Mouse (Mus musculus) adrenal gland, adult 2 months (tissue): ENCODE measurements at regions not wholly inside any gene's neighbourhood (a gene's known extent, or its start where the extent isn't known, plus 50 kb on each side); places are given as distances from the start of the nearest gene placed in this dataset.

Source experiments
- DNase-seq: peaks from one replicate; pipeline ENCODE4 v3.0.0; 2021

DNA sequence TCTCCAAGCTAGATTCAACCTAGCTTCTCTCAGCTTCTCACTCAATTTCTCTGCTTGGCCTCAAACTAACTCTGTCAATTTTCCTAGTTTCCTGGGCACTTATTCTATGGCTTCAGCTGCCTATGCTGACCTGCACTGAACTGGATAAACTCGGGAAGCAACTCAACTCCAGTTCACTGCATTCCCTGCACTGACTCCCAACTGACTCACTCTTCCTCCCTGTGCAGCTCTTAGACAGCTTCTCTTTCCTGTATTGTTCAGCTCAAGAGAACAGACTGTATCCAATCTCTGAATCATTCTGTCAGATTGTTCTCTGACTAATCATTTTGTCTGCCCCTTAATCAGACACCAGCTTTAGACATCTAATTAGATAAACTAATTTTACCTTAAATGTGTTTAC, 581.4 kb upstream of the N6amt1 start:
- no peak for DNase-seq

DNA sequence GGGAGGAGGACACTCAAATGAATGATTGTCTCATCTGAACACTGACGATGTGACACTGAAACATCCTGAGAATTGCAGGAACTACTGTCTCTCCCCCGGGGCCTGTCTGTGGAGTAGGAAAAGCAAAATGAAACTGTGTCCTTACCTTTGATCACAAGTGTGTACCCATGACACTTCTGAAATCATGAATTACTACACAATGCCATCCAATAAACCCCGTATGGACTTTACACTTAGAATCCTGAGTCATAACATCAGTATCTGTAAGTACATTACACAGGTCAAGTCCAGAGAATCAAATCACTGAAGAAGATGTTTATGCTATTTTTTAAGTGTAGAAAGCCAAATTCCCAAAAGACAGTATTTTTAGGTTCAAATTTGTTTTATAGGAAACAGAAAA, 585.1 kb upstream of the N6amt1 start:
- DNase-seq = no peak

DNA sequence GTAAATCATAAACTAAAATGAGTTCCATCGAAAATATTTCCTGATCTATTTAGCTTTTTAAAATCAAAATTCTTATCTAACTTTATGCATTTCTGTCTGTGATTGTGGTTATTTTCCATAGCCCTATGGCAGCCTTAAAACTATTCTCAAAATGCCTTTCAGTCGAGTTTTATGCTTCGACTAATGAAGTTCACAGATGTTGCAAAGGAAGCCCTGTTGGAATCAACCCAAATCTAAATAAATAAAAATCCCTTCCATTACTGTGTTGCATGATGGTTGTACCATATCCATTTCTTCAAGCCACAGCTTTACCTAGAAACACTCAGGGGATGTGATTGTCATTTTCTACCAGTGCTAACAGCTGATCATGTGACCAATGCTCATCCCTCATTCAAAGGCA, 585.6 kb upstream of the N6amt1 start:
- DNase-seq = no peak

DNA sequence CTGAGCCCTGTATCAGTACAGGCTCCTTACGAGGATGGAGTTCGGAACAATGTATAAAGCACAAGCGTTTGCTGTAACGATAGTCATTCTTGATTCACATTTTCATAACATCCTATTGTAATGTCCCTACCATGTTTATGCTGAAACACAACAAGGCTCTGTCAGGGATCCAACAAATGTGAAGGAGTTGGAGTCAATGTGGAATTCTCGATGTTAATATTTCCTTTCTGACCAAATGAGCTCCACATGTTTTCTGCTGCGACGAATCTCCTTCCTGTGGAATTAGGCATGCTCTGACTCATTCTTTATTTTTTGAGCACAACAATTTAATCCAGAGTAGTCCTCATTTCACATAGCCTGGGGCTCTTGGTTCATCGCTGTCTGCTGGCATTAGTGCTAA, 588.0 kb upstream of the N6amt1 start:
- DNase-seq = no peak

DNA sequence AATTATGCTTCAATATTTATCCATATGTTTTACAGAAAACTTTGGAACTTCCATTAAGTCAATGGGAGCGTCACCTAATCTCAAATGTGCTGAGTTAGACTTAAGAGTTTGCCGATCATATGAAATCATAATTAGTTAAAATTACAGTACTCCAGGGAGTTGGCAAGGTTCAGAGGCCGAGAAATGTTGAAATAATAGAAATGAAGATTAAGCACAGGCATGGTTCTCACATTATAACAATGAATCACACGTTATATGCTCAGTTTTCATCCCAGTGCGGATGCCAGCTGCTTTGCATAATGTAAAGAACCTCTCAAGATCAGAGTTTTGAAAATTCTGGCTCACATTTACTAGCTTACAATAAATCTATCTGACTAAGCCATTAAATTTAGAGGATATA, 612.7 kb upstream of the N6amt1 start:
- DNase-seq = no peak

DNA sequence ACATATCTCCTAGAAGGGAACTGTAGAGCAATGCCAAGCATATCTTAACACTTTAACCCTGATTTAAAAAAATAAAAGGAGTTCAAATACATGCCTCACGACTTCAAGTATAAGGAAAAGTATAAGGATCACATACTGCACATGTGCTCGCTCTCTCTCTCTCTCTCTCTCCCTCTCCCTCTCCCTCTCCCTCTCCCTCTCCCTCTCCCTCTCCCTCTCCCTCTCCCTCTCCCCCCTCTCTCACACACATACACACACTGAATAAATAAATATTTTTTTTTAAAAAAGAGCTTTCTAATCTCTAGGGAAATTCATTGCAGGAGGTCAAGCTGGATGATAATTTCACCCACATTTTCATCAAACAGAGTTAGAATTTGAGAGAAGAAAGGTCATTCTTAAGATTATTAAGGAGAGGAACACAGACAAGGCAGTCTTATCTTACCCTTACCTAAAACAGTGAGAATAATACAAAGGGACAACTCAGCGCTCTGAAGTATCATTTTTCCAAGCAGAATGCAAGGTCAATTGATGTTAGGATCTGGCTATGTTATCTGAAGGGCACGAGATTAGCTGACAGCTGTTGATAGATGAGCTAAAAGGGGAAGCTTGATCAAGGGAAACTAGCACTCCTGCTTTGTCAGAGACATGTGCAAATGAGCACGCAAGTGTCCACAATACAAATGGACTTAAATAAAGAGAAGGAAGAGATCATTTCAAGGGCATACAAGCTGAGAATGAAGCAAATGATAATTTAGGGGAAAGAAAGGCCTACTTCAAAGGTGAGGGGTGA, 634.8 kb upstream of the N6amt1 start:
- peak; percentile 15 for DNase-seq

DNA sequence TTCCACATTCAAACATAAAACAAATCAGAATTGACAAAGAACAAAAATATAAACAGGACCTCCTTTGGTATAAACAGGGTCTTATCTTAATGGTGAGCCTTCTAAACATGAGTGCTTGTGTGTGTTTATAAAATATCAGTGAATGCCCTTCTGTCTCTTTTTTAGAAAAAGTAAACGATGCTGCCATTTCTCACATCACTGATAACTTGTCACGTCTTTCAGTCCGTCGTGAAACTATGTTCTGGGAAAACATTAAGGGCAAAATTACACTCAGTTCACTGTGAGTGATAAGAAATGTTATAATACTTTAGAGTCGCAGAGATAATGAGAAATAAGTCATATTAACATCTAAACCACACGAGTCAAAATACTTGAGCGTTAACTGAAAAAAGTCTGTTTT, 635.6 kb upstream of the N6amt1 start:
- no peak for DNase-seq

DNA sequence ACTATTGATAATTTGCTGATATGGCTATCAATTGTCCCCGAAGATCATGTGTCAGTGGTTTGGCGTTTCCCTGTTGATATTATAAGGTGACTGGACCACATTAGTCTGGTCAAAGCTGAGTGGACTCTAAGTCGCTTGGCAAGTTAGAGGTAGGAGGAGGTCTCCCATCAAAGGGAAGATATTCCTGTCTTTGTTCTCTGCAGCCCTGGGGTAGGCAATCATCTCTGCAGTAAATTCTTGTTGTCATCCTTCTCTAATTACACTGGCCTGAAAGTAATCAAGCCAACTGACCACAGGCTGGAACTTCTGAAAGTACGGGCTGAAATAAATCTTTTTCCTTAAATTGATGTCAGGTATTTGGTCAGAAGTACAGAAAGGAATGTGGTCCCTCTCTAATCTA, 652.3 kb upstream of the N6amt1 start:
- DNase-seq = no peak

DNA sequence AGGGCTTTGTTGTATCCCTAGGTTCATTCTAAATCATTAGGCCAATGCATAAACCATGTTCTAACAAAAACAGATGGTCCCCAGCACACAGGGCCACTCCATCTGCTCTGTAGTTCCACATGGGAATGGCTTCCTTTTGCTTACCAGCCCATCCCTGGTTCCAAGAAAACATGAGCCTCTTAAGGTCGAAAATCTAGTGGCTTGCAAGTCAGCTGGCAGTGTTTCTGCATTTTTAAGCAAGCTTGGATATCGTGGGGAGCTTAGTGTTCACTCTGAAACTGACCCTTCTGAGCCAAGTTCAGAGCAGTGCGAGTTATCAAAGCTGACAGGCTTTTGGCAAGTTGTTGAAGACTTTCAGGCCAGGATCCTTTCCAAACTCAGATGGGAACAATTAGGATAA, 659.5 kb upstream of the N6amt1 start:
- DNase-seq = peak; percentile 26

DNA sequence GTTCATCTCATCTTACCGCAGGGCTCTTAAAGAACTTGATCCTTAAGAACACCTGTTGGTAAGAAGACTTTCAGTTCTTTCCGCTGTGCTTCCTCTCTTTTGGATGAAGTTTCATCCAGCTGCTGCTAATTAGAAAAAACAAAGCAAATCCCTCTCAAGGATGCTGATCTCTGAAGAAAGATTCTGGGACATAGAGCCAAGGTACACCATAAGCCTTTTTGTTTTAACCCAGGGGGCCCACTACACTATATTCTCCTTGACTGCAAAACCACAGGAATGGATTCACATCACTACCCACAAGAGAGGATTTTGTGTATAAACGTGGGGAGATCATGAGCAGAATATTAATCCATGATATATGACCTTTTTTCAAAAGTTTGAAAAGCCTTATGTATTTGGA, 694.8 kb upstream of the N6amt1 start:
- no peak for DNase-seq

DNA sequence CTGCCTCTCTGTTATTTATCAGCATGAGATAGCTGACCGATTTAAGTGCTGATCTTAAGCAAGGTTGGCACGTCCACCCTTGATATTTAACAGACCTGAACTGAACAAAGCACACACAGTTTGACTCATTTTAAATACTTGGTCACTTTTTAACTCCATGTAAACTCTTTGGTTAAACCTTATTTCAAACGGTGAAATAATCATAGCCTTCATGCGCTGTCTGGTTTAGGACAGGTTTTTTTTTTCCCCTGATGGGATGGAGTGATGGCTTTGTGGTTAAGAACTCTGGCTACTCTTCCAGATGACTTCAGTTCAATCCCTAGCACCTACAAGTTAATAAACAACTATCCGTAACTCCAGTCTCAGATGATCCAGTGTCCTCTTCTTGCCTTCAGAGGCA, 706.7 kb upstream of the N6amt1 start:
- DNase-seq = no peak

DNA sequence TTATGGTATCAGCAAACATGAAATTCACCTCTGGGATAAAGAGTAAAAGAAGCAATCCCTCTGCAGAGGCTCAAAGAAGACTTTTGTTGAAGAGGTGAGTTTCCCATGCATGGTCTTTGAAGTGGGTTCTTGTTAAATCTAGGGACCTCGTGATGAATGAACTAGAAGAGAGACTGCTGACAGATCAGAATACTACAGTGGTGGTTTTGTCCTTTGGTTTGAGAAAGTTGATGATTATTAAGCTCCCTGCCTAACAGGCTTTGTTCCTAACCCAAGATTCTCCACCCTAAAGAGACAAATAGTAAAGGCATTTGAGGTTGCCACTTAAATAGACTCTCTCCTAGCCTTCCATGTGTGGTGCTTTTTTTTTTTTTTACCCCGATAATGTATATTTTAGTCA, 707.2 kb upstream of the N6amt1 start:
- DNase-seq = no peak

DNA sequence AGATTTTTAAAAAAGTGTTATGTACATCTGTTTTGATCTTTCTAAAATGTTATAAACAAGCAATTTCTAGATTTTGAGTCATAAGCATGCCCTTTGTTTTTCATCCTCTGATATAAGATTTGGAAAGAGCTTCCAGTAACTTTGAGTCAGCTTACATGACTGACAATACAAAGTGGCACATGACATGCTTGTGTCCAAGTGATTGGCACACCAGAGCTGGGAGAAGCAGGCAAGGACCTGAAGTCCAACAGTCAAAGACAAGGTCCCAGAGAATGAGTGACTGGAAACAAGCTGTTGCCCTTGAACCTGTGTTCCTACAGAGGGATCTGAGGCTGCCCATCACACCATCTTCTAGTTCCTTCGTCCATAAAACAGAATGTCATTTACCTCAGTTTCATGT, 708.5 kb upstream of the N6amt1 start:
- DNase-seq = peak; percentile 2

DNA sequence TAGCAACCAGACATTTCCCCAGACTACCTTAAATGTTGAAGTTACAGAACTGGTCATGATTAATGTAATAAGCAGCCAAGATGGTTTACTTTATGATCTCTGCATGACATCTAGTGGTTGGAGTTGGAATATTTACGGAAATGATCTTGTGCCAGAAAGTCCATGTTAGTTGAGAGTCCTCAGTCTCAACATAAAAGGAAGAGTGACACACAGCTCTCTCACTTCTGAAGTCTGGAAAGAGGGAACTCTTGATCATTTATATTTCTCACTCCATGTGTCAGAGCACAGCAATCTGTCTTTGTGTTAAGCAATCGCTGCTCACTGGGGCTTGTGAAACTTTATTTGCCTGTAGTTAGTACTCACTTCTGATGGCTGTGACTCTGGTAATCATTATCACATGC, 709.1 kb upstream of the N6amt1 start:
- DNase-seq = peak; percentile 52

DNA sequence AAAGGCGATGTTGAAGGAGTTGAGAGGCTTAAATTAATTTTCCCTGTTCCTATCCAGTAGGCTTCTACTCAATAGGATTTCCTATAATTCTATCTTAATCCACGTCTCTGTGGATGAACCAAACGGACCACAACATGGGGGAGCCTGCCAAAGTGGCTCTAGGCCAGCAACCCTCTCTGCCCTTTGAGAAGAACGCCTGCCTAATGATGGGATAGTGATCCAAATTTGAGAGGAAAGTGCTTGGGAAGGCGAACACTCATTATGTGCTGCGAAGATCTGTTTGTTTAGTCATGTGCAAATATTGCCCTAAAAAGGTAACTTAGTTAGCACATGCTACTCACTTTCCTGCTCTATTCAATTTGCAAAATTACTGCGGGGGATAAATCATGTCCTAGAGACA, 702.5 kb upstream of the Adamts5 start:
- no peak for DNase-seq

DNA sequence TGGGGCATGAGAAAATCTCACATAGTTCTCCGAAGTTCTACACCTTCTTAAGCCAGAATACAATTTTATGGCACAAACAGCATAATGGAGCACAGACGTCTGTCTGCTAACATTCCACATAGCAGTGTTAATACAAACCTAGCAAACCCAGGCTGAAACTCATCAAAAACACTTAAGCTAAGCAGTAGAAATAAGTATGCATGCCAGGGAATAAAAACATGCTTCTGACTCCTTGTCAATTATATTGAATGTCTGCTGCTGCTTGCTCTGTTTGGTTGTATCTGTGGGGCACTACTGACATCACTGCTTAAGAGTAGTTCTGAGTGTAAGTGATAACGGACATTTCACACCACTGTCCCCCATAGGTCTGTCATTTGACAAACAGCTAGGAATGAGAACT, 693.4 kb upstream of the Adamts5 start:
- no peak for DNase-seq

DNA sequence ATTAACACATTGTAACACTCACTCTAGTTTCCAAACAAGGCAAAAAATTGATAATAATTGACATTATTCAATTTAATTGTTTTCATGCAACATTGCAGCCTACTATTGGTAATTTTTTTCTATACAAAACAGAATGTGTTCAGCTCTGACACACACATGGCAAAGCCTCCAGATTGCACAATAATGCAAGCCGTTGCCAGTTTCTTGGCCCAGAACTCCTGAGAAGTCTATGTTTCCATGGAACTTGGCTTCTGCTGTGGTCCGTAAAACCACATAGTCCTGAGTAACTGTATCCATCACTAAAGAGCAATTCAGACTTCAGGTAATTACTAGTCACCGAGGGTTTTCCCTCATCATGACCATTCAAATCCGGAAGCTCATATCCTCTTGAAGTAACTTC, 684.4 kb upstream of the Adamts5 start:
- peak; percentile 6 for DNase-seq

DNA sequence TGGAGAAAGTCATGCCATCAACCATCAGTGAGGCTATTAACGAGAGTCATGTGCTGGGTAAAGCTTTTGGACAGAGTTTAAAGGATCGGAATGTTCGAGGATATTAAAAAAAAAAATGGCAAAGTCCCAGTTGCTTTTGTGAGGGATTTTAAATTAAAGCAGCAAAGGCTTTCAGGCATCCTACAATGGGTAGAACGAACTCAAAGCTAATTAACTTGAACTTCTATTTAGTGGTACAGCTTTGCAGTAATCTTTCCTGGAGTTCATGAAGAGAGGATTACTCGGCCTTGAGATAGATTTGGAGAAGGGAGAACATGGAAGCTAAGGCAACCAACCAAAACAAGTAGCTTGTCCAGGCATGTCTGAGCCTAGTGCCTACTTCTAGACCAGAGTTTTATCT, 676.7 kb upstream of the Adamts5 start:
- no peak for DNase-seq

DNA sequence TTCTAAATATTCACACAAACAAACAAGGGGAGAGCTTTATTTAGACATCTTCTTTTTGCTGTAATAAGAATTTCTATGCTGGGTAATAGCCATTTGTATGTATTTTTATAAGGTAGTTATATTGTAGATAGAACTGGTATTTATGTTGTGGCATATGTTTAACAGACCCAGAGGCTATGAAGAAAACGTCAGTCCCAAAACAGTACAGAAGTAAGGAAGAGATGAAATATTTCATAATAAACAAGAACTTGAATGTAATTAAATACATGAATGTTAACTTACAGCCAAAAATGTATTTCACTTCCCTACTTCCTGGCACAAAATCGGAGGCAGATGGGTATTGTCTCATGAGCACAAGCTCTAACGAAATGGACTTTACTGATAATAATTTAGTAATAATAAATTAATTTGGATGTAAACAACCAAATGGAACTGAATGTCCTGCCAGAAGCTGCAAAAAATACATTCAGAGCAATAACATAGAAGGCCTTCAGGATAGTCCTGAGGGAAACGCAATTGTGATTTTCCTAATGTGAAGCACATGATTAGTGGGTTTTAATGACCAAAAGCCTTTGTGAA, 645.9 kb upstream of the Adamts5 start:
- no peak for DNase-seq

DNA sequence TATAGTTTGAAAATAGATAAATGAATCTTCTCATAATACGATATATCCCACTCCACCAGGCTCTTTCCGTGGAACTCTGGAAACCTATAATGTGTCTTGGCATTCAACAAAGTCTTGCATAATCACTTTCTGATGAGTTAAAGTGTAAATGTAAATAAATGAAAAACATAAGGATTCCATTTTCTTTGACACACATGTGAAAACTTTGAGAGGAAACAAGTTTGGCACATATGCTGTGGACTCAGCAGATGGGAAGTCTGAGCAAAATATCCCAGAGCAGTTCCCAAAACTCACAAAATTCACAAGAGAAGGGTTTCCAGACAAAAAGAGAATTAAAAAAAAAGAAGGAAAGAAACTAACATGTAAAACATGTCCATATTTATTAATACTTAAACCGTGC, 645.3 kb upstream of the Adamts5 start:
- no peak for DNase-seq

DNA sequence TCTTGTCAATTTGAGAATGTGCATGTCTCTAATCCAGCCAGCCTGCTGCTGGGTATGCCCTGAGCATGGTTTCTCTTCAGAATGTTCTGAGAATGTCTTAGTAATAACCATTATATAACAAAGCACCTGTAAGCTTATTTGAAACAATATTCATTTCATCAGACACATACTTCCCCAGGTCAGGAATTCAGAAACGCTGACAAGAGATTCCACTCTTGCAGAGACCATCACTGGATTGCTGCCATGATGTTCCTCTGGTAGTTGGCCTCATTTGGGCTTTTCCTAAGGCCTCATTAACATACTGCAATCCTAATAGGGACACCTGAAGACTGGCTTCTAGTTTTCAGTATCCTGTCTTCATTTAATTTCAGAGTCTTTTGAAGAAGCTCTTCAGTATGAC, 642.5 kb upstream of the Adamts5 start:
- DNase-seq = no peak

DNA sequence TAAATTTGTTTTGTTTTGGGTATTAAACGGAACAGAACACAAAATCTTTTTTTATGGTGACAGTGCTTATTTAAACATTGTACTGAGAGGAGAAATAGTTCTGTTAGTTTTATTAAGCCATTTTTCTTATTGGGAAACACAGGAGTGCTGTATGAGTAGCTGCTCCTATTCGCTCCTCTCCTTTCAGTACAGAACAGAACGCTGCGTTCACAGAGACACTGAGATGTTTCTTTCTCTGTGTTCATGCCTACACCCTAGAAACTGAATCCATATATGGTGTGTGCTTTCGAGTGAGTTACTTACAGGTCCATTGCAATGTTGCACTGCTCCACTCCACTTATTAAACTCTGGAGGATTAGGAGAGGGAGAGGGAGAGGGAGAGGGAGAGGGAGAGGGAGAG, 634.9 kb upstream of the Adamts5 start:
- DNase-seq = no peak

DNA sequence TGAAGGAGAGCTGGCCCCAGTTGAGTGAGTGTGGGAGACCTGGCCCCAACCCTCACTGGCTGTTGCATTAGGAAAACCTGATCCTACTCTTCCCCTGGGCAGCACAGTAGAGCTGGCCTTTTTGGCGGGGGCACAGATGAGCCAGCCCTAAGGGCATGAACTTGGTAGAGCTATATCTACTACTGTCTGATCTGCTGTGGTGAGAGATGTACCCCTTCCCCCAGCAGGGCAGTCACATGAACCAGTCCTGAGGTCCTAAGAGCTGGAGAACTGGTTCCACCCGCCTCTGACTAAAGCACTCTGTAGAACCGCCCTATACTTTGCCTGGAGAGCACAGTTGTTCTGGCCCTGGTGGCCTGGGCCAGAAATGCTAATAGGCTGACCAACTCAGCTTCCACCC, 622.5 kb upstream of the Adamts5 start:
- no peak for DNase-seq

DNA sequence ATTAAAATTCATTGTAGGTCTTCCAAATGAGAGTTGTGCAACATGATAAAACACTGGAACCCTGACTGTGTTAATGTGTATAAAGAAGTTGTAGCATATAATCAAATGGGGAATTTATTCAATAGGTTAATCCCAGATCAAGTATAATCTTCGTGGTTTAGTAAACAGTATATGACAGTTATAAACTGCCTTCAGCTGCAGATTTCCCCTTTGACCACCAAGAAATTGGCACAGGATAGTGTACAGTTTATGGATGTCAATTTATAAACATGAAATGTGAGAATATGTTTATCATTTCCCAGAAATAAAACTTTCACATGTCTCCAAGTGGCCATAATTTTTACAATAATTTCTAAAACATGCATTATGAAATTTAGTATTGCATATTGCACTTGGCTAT, 615.3 kb upstream of the Adamts5 start:
- no peak for DNase-seq
